Mouse (Mus musculus): ENCODE results near the gene Rabgef1. TPM values are rescaled to one million over a fixed set of nuclear protein-coding genes. Genes with fewer than 3 reads are reported as not detected.

The Rabgef1 gene
- total and polyA plus RNA-seq, 3 experiments: 20.1 to 34.4 (median 26.4) TPM

DNA sequence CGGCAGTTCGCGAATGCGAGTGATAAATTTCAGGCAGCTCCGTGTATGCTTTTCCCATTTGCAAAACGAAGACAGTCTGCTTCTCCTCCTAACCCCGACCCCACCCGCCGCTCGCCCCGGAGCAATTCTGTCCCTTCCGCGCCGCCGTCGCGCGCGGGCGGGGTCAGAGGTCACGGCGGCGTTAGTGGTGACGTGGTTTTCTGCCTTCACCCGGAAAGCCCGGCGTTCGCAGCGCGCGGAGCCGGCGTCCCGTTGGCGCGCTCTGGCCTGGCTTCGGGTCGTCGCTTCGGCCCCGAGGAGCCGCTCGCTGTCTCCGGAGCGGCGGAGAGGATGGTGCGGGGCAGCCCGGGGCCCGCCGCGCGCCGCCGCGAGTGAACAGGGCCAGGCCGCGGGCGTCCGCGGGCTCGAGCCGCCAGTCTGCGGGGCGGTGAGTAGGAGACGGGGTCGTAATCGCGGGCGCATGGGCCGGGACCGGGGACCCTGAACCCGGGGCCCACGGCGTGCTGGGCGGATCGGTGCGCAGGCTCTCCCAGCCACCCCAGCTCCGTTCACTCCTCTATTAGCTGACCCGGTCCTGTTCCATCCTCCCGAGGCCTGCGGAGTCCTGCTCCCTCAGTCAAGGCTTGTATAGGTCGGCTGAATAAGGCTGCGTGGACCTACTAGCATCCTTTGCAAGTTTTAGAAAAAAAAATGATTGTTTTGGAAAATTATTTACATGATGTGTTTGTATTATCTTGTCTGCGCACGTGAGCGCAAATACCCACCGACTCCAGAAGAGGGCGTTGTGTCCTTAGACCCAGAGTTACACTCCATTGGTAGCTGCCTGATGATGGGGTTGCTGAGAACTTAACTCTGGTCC is 50.8 kb downstream of the Rabgef1 start (continued):
- TF ChIP-seq ZNF384 (IDR thresholded peaks at IDR 0.05; ENCODE audit: low read depth, low read length) (peak; percentile 15; the same call in 1 of the 2 replicates), USF1 (IDR thresholded peaks at IDR 0.05; ENCODE audit: low read depth, low read length) (peak; percentile 10; the same call in 1 of the 2 replicates), JUND (conservative IDR thresholded peaks at IDR 0.05; ENCODE audit: low read depth, low read length) (peak; percentile 45; the same call in 1 of the 2 replicates), IRF4 (IDR thresholded peaks at IDR 0.05; ENCODE audit: low read depth, low read length) (peak; percentile 83), GABPA (IDR thresholded peaks at IDR 0.05; ENCODE audit: insufficient replicate concordance, low read depth, low read length) (peak; percentile 48; the same call in 1 of the 2 replicates), ZC3H11A (IDR thresholded peaks at IDR 0.05; ENCODE audit: low read depth, low read length) (no peak), CHD1 (IDR thresholded peaks at IDR 0.05; ENCODE audit: low read depth, low read length) (peak; percentile 61; the same call in 1 of the 2 replicates), MAZ (IDR thresholded peaks at IDR 0.05; ENCODE audit: low read depth, low read length) (peak; percentile 100), MAFK (IDR thresholded peaks at IDR 0.05; ENCODE audit: insufficient replicate concordance, low read length) (peak; percentile 21; the same call in 1 of the 2 replicates), MAX (IDR thresholded peaks at IDR 0.05; ENCODE audit: low read length) (peak; percentile 87), TCF12 (IDR thresholded peaks at IDR 0.05; ENCODE audit: low read depth, low read length) (peak; percentile 90), ZMIZ1 (IDR thresholded peaks at IDR 0.05; ENCODE audit: low read depth, low read length) (peak; percentile 87), RAD21 (IDR thresholded peaks at IDR 0.05; ENCODE audit: low read depth, low read length) (no peak), E2F4 (IDR thresholded peaks at IDR 0.05; ENCODE audit: insufficient replicate concordance, low read depth, low read length) (peak; percentile 72; the same call in 1 of the 2 replicates), MEF2A (IDR thresholded peaks at IDR 0.05; ENCODE audit: borderline replicate concordance, low read depth, low read length) (peak; percentile 83), UBTF (IDR thresholded peaks at IDR 0.05; ENCODE audit: low read depth, low read length) (no peak; the same call in 1 of the 2 replicates), MYC (IDR thresholded peaks at IDR 0.05; ENCODE audit: low read depth, low read length) (peak; percentile 83), ETS1 (conservative IDR thresholded peaks at IDR 0.05; ENCODE audit: low read depth, low read length) (peak; percentile 32), KAT2A (IDR thresholded peaks at IDR 0.05; ENCODE audit: insufficient replicate concordance, low read length) (peak; percentile 95)

DNA sequence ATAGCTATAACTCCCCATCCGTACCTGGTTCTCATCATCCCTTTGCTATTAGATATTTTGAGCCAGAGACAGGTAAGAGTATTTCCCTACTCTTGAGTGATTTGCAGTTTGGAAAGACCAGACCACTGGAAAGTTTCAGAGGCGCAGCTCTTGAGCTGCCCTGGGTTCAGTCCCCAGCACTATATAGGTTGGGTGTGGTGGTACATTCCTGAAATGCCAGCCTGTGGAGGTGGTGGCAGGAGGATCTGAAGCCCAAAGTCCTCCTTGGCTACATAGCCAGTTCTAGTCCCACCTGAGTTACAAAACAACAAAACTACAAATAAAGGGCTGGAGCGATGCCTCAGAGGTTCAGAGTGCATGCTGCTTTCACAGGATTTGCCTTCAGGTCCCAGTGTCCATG is 55.2 kb downstream of the Rabgef1 start:
- H3K9me3 ChIP-seq (replicated peaks; ENCODE audit: low read length): no peaks in the 10 kb centered on the region
- TF ChIP-seq EP300 (IDR thresholded peaks at IDR 0.05; ENCODE audit: low read length): no peak
- TF ChIP-seq NELFE (IDR thresholded peaks at IDR 0.05; ENCODE audit: low read depth, low read length): no peak
- no peak for TF ChIP-seq JUN (IDR thresholded peaks at IDR 0.05; ENCODE audit: insufficient read depth, low read depth, low read length)
- TF ChIP-seq PAX5 (IDR thresholded peaks at IDR 0.05; ENCODE audit: low read length): no peak
- no peak for TF ChIP-seq MXI1 (IDR thresholded peaks at IDR 0.05; ENCODE audit: low read depth, low read length)
- no peak for TF ChIP-seq E2F4 (IDR thresholded peaks at IDR 0.05; ENCODE audit: insufficient replicate concordance, low read depth, low read length)
- TF ChIP-seq HCFC1 (IDR thresholded peaks at IDR 0.05; ENCODE audit: low read depth, low read length): no peak
- TF ChIP-seq MAZ (IDR thresholded peaks at IDR 0.05; ENCODE audit: low read depth, low read length): no peak
- no peak for TF ChIP-seq MEF2A (IDR thresholded peaks at IDR 0.05; ENCODE audit: borderline replicate concordance, low read depth, low read length)
- no peak for TF ChIP-seq ZC3H11A (IDR thresholded peaks at IDR 0.05; ENCODE audit: low read depth, low read length)
- H3K79me2 ChIP-seq (replicated peaks; ENCODE audit: control insufficient read depth, extremely low read depth, insufficient read depth, poor library complexity, severe bottlenecking): peaks cover 94% of the 10 kb centered on the region
- no peak overlapping the region for H3K4me3 ChIP-seq (replicated peaks in 1 of 3; ENCODE audit: low read depth in 2 of 3, low read length in 2 of 3, poor library complexity in 1 of 3)
- no peak overlapping the region for H3K4me2 ChIP-seq (ENCODE audit: insufficient read depth, low read depth, poor library complexity, severe bottlenecking)
- no peaks in the 10 kb centered on the region for H3K27me3 ChIP-seq (replicated peaks)
- peaks cover 35 to 70% of the 10 kb centered on the region in 2 experiments for H3K36me3 ChIP-seq (replicated peaks in 1 of 2; ENCODE audit: control insufficient read depth in 1 of 2, insufficient read depth in 1 of 2, low read length in 1 of 2)
- in situ Hi-C loops (cut with MboI; ENCODE audit: low pct_ligation_motif_present, low pct_unique_long_range_greater_than_20kb, low sequenced_read_pairs) (no loop called here), dilution Hi-C loops (cut with MboI; ENCODE audit: extremely low pct_ligation_motif_present, extremely low pct_unique_long_range_greater_than_20kb, low sequenced_read_pairs) (no loop called here)
- DNase-seq (ENCODE audit: extremely low read depth): no peak
- H3K9ac ChIP-seq (ENCODE audit: insufficient read depth, low read depth): no peak overlapping the region
- no peak overlapping the region for H3K27ac ChIP-seq (ENCODE audit: insufficient read depth, low read depth)
- H3K4me1 ChIP-seq (ENCODE audit: control insufficient read depth in 1 of 2, insufficient read depth in 2 of 2): peaks cover 6 to 30% of the 10 kb centered on the region in 2 experiments
